Mouse (Mus musculus) embryo, embryonic 11.5 days (tissue): ENCODE measurements around the gene Oas2.

Source experiments
- DNase-seq: peaks from one replicate; pipeline ENCODE4 v3.0.0-alpha.2; 2012; ENCODE audit warnings: low read depth, low spot score

Oas2 gene

DNA sequence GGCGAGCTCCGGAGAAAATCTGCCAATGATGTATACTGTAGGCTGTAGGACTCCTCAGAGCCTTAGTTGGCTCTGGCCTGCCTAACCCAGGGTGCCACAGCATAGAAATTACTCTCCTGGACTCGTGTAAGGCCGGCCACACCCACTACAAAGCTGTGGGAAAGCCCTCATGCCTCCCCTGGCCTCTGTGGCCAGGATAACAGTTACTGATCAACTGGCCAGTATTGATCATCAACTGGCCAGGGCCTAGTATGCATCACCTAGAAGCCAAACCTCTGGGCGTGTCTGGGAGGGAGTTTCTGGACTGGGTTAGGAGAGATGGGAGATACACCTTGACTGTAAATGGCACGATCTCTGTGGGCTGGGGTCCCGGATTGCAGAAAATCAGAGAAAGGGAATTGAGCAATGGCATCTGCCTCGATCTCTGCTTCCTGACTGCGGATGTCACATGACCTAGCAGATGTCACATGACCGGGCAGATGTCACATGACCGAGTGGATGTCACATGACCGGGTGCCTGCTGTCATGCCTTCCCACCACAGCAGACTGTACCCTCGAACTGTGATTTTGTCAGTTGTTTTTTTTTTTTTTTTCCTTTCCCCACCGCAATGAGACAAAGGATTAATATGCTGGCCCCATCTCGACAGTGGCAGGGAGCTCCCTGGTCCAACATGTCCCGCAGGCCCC is 53.5 kb downstream of the Oas2 start:
- DNase-seq = no peak

- DNase-seq = no peak
Measured at GRCm38 (mm10) chr5:120694695-120695074, 55.0 kb downstream of the Oas2 start.

DNA sequence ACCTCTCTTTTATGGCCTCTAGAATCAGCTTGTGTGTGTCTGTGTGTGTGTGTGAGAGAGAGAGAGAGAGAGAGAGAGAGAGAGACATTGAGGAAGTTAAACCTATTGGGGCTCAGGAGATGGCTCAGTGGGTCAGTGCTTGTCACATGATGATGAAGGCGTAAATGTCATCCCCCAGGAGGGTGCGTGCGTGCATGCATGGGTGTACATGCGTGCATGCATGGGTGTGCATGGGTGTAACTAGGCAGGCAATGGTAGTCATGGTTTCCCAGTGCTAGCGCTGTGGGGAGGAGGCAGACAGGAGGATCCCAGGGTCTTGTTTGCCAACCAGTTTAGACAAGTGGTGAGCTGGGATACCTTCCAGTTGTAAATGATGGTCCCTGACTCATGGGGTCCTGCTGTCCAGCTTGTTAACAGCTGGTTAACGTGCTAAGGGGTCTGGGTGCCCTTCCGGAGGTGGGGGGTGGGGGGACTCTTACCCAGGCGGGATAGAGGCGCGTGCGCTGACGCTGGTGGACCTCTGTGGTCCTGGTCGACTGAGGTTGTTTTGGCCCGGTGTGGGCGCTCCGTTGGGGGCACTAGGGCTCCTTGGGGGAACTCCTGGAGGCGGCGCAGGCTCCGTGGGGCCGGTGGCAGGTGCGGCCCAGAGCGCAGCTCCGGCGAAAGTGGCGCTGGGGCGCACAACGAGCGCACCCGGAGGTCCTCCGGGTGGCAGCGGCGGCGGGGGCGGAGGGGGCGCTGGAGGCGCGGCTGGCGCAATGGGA is 55.5 kb downstream of the Oas2 start:
- no peak for DNase-seq

DNA sequence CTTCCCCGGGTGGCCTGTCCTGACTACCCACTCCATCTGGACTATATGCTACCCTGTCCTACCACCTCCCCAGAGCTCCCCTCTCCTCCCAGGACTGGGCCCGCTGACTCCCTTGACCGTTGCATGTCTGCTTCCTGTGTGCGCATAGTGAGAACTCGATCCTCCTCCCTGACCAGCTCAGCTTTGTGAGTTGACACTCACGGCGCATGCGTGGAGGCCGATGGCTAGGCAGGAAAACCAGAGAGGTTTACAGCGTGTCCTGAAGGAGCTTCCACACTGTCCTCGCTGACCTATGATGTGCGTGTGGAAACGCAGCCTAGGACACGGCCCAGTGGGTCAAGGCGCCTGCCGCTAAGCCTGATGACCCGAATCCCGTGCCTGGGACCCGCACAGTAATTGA is 57.6 kb downstream of the Oas2 start:
- DNase-seq = no peak

GRCm38 (mm10) chr5:120690417-120690816 is 59.2 kb downstream of the Oas2 start:
- no peak for DNase-seq

DNA sequence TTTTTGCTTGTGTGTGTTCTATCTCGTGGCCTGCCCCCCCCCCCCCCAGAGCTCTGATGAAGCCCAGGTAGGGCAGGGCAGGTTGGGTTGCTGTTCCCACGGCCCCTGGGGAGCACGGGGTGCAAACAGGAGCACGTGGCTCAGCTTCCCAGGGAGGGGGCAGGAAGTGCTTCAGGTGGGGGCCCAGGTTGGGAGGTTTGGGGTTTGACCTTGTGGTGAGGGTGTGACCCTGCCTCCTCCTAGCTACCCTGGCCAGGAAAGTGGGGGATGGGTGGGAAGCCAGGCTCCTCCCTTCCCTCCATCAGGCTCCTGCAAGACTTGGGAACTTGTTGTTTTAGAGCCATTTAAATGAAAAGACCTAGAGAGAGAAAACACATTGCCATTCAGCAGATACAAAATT is 61.2 kb downstream of the Oas2 start:
- no peak for DNase-seq

DNA sequence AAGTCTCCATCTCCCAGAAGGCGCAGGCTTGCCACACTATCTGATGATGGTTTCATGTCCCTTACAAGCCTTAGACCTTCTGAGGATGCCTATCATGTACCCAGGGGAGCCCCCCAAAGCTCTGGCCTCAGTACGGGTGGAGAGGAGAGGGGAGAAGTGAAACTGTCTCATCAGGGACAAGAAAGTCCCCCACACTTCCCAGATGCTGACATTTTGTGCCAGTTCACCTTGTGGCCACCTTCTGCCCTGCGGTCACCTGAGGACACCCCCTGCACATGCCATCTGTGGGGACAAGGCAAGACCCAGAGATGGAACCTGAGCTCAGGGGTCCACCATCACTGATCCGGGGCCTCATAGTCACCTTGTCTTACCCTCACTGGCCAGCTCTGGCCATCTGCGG is 61.8 kb downstream of the Oas2 start:
- no peak for DNase-seq

GRCm38 (mm10) chr5:120687484-120687851 is 62.2 kb downstream of the Oas2 start:
- DNase-seq = no peak

DNA sequence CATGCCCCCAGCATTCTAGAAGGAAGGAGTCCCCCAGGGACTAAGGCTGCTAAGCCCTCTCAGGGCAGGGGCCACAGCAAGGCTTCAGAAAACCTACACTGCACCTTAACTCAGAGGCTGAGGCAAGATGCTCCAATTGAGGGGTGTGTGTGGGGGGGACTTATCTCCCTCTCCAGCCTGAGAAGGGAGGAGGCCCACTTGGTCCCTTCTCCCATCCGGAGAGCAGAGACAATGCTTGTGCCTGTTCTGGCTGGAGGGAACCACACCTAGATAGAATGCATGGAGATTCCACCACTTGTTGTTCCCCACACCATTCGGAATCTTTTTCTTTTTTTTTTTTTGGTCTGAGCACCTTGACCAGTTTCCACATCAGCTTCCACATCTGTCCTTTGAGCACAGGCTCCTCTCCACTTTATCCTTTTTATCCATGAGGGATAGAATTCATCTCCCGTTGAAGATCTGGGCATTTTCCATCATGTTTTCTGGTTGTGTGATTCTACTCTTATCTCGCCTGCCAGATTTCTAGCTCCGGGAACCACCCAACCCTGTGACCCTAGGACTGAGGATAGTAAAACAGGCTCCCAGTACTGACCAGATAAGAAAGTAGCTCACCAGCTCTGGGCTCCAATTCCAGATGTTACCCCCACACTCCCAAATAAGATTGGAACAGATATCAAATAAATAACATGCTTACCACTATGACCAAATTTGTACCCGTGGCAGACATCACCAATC is 62.7 kb downstream of the Oas2 start:
- DNase-seq = no peak

DNA sequence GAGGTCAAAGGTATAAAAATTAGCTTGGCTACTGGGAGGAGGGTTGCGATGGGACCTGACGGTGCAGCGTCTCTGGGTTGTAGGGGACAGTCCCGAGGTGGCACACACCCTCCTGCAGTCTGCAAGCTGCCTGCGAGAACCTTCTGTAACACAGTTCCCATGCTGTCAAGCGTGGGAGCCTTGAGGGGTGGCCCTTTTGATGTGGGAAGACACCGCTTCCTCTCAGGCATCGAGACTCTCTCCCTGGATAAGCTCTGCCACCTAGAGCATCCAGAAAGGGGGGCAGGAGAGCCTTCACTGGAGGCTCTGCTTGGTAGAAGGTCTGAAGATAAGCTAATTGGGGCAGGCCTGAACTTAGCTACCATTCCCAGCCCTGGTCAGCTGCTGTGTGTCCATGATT is 64.0 kb downstream of the Oas2 start:
- DNase-seq = no peak

DNA sequence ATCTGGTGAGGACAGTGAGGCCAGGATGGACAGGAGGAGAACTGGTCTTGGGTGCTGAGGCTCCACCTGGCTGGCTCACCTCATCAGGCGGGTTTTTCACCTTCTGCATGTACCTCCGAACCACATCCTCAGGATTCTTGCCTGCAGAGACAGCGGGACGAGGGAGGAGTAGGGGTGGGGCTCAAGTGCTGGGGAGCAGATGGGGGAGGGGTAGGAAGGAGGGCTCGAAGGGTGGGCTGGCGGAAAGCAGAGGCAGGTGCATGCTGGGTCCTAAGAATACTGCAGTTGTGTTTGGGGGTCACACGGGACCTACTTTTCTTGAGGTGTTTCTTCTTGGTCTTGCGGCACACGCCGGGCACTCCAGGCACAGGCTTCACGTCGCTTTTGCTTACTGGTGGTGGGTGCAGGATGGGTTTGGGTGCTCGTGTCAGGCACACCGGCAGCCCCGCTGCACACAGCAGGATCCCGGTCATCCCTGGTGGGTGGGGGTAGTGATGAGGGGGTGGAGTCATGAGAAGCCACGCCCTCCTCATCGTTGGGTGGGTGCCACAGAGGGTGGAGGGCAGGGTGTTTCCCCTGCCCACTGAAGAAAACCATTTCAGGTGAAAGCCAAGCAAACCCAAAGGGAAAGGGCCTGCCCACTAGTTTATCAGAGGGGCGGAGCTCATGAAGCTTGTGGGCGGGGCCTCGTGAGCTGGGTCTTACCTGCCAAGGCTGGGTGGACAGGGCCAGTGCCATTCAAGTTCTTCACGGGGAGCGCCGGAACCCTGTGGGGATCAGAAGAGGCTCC is 66.5 kb downstream of the Oas2 start:
- no peak for DNase-seq

GRCm38 (mm10) chr5:120680918-120681317 is 68.7 kb downstream of the Oas2 start:
- no peak for DNase-seq
